Comparison of ENCODE assay signal across 8 mouse cellular contexts in the genomic region with DNA sequence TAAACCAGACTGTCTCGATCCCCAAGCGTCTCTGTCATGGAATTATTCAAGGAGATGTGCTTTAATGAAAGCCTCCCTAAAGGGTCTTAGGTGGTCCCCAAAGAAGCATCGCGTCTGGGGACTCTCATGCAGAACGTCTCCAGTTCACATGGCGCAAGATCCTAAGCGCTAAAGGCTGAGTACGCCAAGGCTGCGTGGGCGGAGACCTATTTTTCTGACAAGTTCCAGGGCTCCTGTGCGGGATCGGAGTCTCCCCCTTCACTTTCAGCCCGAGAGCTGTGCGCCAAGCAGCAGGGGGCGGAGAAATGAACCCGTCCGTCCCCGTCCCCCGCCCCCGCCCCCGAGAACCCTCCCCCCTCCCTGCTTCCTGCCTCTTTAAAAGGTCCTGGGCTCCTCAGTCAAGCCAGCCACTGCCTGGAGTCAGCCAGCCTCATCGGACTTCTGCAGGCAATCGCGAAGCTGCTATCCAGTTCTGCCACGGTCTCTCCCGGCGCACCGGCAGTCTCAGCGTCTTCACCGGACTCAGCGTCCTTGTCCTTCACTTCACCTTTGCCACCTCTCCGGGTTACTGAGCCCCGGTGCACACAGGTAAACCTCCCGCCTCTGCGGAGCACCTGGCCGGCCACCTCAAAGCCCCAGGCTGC. TPM values are rescaled to one million over a fixed set of nuclear protein-coding genes. Genes with fewer than 3 reads are reported as not detected.
DNase-seq lines count a peak whose midpoint lies in the region; ATAC-seq and TF ChIP-seq lines count a peak whose summit lies in the region.

Thbs1 (plus strand) TSS at position 389 of the 644 bp plus-strand sequence.

- H3K27ac ChIP-seq in embryonic facial prominence, embryonic 12.5 days: peak within 1 kb of the TSS; percentile 69
- H3K27ac ChIP-seq in heart, adult 2 months: peak within 1 kb of the TSS; percentile 71
- H3K27ac ChIP-seq in kidney, adult 2 months (ENCODE audit: insufficient read depth, low read depth, low read length): peak within 1 kb of the TSS; percentile 49; the same call in 1 of the 2 replicates
- H3K27ac ChIP-seq in limb, embryonic 12.5 days: peak within 1 kb of the TSS; percentile 71
- H3K27ac ChIP-seq in midbrain, embryonic 13.5 days: no peak within 1 kb of the TSS

- H3K4me2 ChIP-seq in embryonic facial prominence, embryonic 12.5 days (replicated peaks): peak within 1 kb of the TSS; percentile 88
- H3K4me2 ChIP-seq in limb, embryonic 12.5 days: peak within 1 kb of the TSS; percentile 68
- H3K4me2 ChIP-seq in midbrain, embryonic 13.5 days (replicated peaks): peak within 1 kb of the TSS; percentile 91

- ATAC-seq in CD4-positive, CD25-positive, alpha-beta regulatory T cell, adult 4 months: no peak
- ATAC-seq in embryonic facial prominence, embryonic 12.5 days (ENCODE audit: insufficient number of reproducible peaks, insufficient read depth, low FRiP score, low TSS enrichment): peak; percentile 59
- ATAC-seq in limb, embryonic 12.5 days (ENCODE audit: insufficient number of reproducible peaks, insufficient read depth, low FRiP score, low TSS enrichment, low read depth): peak; percentile 82
- ATAC-seq in midbrain, embryonic 13.5 days: peak; percentile 83

- H3K9me3 ChIP-seq in embryonic facial prominence, embryonic 12.5 days: no peaks in the 10 kb centered on the region
- no peaks in the 10 kb centered on the region for H3K9me3 ChIP-seq in limb, embryonic 12.5 days
- no peaks in the 10 kb centered on the region for H3K9me3 ChIP-seq in midbrain, embryonic 13.5 days

- H3K27me3 ChIP-seq in embryonic facial prominence, embryonic 12.5 days: 0 out of 2 replicates have a peak, but pooled peaks cover 2% of the 10 kb centered on the region
- 0 out of 2 replicates have a peak, but pooled peaks cover 1% of the 10 kb centered on the region for H3K27me3 ChIP-seq in heart, adult 2 months (ENCODE audit: control insufficient read depth, insufficient read depth, low read length)
- H3K27me3 ChIP-seq in kidney, adult 2 months (replicated peaks; ENCODE audit: control insufficient read depth, insufficient read depth, low read length): no peaks in the 10 kb centered on the region
- peaks cover 16% of the 10 kb centered on the region for H3K27me3 ChIP-seq in limb, embryonic 12.5 days
- peaks cover 31% of the 10 kb centered on the region for H3K27me3 ChIP-seq in midbrain, embryonic 13.5 days

- under 1% methylated on average over 36 of the region's 36 CpGs for WGBS in embryonic facial prominence, embryonic 12.5 days
- WGBS in heart, adult 2 months: 2% methylated on average over 36 of the region's 36 CpGs
- 1% methylated on average over 36 of the region's 36 CpGs for WGBS in kidney, adult 2 months
- under 1% methylated on average over 36 of the region's 36 CpGs for WGBS in limb, embryonic 12.5 days
- WGBS in midbrain, embryonic 13.5 days: 1% methylated on average over 36 of the region's 36 CpGs

- no peak for TF ChIP-seq EP300 in heart, adult 2 months (IDR thresholded peaks at IDR 0.05; ENCODE audit: insufficient read depth, low read depth, low read length)

- peak; percentile 52 for DNase-seq in CD4-positive, CD25-positive, alpha-beta regulatory T cell, adult 2 months (ENCODE audit: low read depth, low spot score)
- DNase-seq in heart, adult 2 months: peak; percentile 78 to 80
- peak; percentile 83 for DNase-seq in kidney, adult 2 months
- DNase-seq in spleen, postnatal 36 days (ENCODE audit: low spot score in 2 of 2): peak; percentile 14 to 31

- no peak for TF ChIP-seq CTCF in heart, adult 2 months (IDR thresholded peaks at IDR 0.05)
- TF ChIP-seq CTCF in kidney, adult 2 months (conservative IDR thresholded peaks at IDR 0.05; ENCODE audit: insufficient read depth, insufficient read length, low read depth, low read length): no peak

- H3K79me2 ChIP-seq in heart, adult 2 months (replicated peaks; ENCODE audit: control insufficient read depth, insufficient read depth, low read length): no peaks in the 10 kb centered on the region

- H3K9ac ChIP-seq in embryonic facial prominence, embryonic 12.5 days: peak within 1 kb of the TSS; percentile 71
- H3K9ac ChIP-seq in heart, adult 2 months (ENCODE audit: low read depth, low read length): peak within 1 kb of the TSS; percentile 53
- peak within 1 kb of the TSS; percentile 72 for H3K9ac ChIP-seq in limb, embryonic 12.5 days (replicated peaks)
- H3K9ac ChIP-seq in midbrain, embryonic 13.5 days (replicated peaks): peak within 1 kb of the TSS; percentile 66

- peak within 1 kb of the TSS; percentile 59 for H3K4me3 ChIP-seq in embryonic facial prominence, embryonic 12.5 days
- peak within 1 kb of the TSS; percentile 48 for H3K4me3 ChIP-seq in heart, adult 2 months
- peak within 1 kb of the TSS; percentile 51 for H3K4me3 ChIP-seq in kidney, adult 2 months (ENCODE audit: insufficient read depth, low read depth, low read length)
- H3K4me3 ChIP-seq in limb, embryonic 12.5 days (replicated peaks): peak within 1 kb of the TSS; percentile 61
- peak within 1 kb of the TSS; percentile 50 for H3K4me3 ChIP-seq in midbrain, embryonic 13.5 days (replicated peaks)

- intact Hi-C loops in heart, adult 2 months (cut with DNase I): loop anchor here (1.0 to 5.0 kb wide), 5 partner anchors 73 to 570 kb away; no protein-coding TSS in a partner anchor

- TF ChIP-seq POLR2A in heart, adult 2 months (IDR thresholded peaks at IDR 0.05; ENCODE audit: insufficient read depth, low read depth, low read length): peak; percentile 68; the same call in 1 of the 2 replicates
- TF ChIP-seq POLR2A in kidney, adult 2 months (IDR thresholded peaks at IDR 0.05; ENCODE audit: low read depth, low read length): peak; percentile 88

- H3K36me3 ChIP-seq in embryonic facial prominence, embryonic 12.5 days: peaks cover 14% of the 10 kb centered on the region
- no peaks in the 10 kb centered on the region for H3K36me3 ChIP-seq in heart, adult 2 months (ENCODE audit: control insufficient read depth, insufficient read depth, low read length)
- H3K36me3 ChIP-seq in kidney, adult 2 months (ENCODE audit: control insufficient read depth, insufficient read depth, low read length): no peaks in the 10 kb centered on the region
- peaks cover 26% of the 10 kb centered on the region for H3K36me3 ChIP-seq in limb, embryonic 12.5 days
- no peaks in the 10 kb centered on the region for H3K36me3 ChIP-seq in midbrain, embryonic 13.5 days

- peaks cover 32% of the 10 kb centered on the region for H3K4me1 ChIP-seq in embryonic facial prominence, embryonic 12.5 days
- H3K4me1 ChIP-seq in heart, adult 2 months (ENCODE audit: control insufficient read depth, insufficient read depth, low read length): peaks cover 2% of the 10 kb centered on the region; the same call in 1 of the 2 replicates
- peaks cover 4% of the 10 kb centered on the region for H3K4me1 ChIP-seq in kidney, adult 2 months (ENCODE audit: control insufficient read depth, insufficient read depth, low read length)
- H3K4me1 ChIP-seq in limb, embryonic 12.5 days (replicated peaks): peaks cover 54% of the 10 kb centered on the region
- peaks cover 36% of the 10 kb centered on the region for H3K4me1 ChIP-seq in midbrain, embryonic 13.5 days (replicated peaks)

RNA-seq across cellular contexts. Expression of gene Thbs1, which starts in this region (rescaled TPM):
- polyA plus RNA-seq in CD4-positive, CD25-positive, alpha-beta regulatory T cell, adult 4 months (2017; shearing (Covaris generic)): under 1 TPM in 1 of 2 experiments, not detected in 1; 0.23 TPM
- 90.3 and 91.5 TPM in 2 replicates for polyA plus RNA-seq in embryonic facial prominence, embryonic 12.5 days (2016; fragmentation: Nextera tagmentation; extraction: Ambion mirVana)
- 10 to 100 TPM; 10.0 to 24.4 TPM for total RNA-seq in heart, adult 2 months (2021)
- 6.3 and 6.7 TPM in 2 replicates for polyA plus RNA-seq in heart, adult 2 months (2012; rRNA removed)
- 19.8 and 20.6 TPM in 2 replicates for polyA plus RNA-seq in kidney, adult 2 months (2012; rRNA removed)
- polyA plus RNA-seq in limb, embryonic 12.5 days (2016; fragmentation: Nextera tagmentation; extraction: Ambion mirVana): 56.8 and 71.9 TPM in 2 replicates
- 4.3 and 5.1 TPM in 2 replicates for polyA plus RNA-seq in midbrain, embryonic 13.5 days (2015; fragmentation: Nextera tagmentation; extraction: Ambion mirVana)

Comparison
In these comparisons a context has a peak if more than half of its experiments do, and no peak if none do; other contexts are left out.
1. DNase-seq: peak in every context shown above with its lines; median percentile 83 in kidney, adult 2 months; 79 in heart, adult 2 months; 52 in CD4-positive, CD25-positive, alpha-beta regulatory T cell, adult 2 months; 22 in spleen, postnatal 36 days.